17 mouse cellular contexts compared by ENCODE assay signal in genomic region chr2:120046486-120047310, GRCm38 (mm10). TPM values are rescaled to one million over a fixed set of nuclear protein-coding genes. Genes with fewer than 3 reads are reported as not detected.
DNase-seq lines count a peak whose midpoint lies in the region; ATAC-seq and TF ChIP-seq lines count a peak whose summit lies in the region.
"Had no signal": no experiment of that assay in that cellular context is flagged by ENCODE, and none has a peak within 500 bp of the region (broad histone marks: within the 10 kb centered on the region; RNA-seq: fewer than 3 reads in every experiment).

No protein-coding gene starts in this region.

- H3K4me1 ChIP-seq in liver, postnatal 0 days (ENCODE audit: insufficient read depth): no peaks in the 10 kb centered on the region
- H3K4me1 ChIP-seq: forebrain, embryonic 12.5 days; midbrain, embryonic 12.5 days had no signal

- no peak for ATAC-seq in liver, postnatal 0 days

- H3K4me3 ChIP-seq in layer of hippocampus, adult 2 months: no peak overlapping the region
- no peak overlapping the region for H3K4me3 ChIP-seq in liver, postnatal 0 days (ENCODE audit: low read depth, low read length)
- H3K4me3 ChIP-seq: forebrain, embryonic 12.5 days; limb, embryonic 12.5 days; lung, embryonic 15.5 days; midbrain, embryonic 12.5 days; neural tube, embryonic 12.5 days had no signal

- peak; percentile 27 to 43 for DNase-seq in layer of hippocampus, adult 2 months (ENCODE audit: low spot score in 2 of 2)
- DNase-seq in layer of hippocampus, postnatal 14 days (ENCODE audit: low spot score in 2 of 2): no peak
- peak; percentile 34 to 40 for DNase-seq in frontal cortex, postnatal 25 days (ENCODE audit: low spot score in 2 of 2)
- DNase-seq in left cerebral cortex, adult 18-20 months (ENCODE audit: low spot score in 2 of 2): peak; percentile 57 to 70
- peak; percentile 49 to 74 for DNase-seq in right cerebral cortex, postnatal 36 days (ENCODE audit: low spot score in 2 of 2)
- no peak for DNase-seq in liver, postnatal 0 days
- DNase-seq in gastrocnemius, postnatal 4 days (ENCODE audit: low spot score in 2 of 2): no peak
- DNase-seq in gastrocnemius, postnatal 14 days: no peak
- DNase-seq: adrenal gland, adult 8-10 months; heart, adult 18-20 months; heart, postnatal 4 days; kidney, postnatal 14 days had no signal

- peaks cover 2% of the 10 kb centered on the region; the same call in 1 of the 2 replicates for H3K36me3 ChIP-seq in liver, postnatal 0 days (replicated peaks; ENCODE audit: insufficient read depth, low read length)

- H3K4me2 ChIP-seq in liver, postnatal 0 days (ENCODE audit: low read depth, low read length): no peak overlapping the region
- H3K4me2 ChIP-seq: forebrain, embryonic 12.5 days; limb, embryonic 12.5 days; lung, embryonic 15.5 days; midbrain, embryonic 12.5 days; neural tube, embryonic 12.5 days had no signal

- no peak for TF ChIP-seq CTCF in layer of hippocampus, adult 2 months (conservative IDR thresholded peaks at IDR 0.05)
- no peak for TF ChIP-seq CTCF in liver, postnatal 0 days (IDR thresholded peaks at IDR 0.05; ENCODE audit: low read depth)

- no peaks in the 10 kb centered on the region for H3K9me3 ChIP-seq in liver, postnatal 0 days (ENCODE audit: low read length)
- H3K9me3 ChIP-seq: forebrain, embryonic 12.5 days; limb, embryonic 12.5 days; lung, embryonic 15.5 days; midbrain, embryonic 12.5 days; neural tube, embryonic 12.5 days had no signal

- H3K9ac ChIP-seq in liver, postnatal 0 days (replicated peaks): no peak overlapping the region
- H3K9ac ChIP-seq: limb, embryonic 12.5 days; lung, embryonic 15.5 days; midbrain, embryonic 12.5 days; neural tube, embryonic 12.5 days had no signal

- no peaks in the 10 kb centered on the region for H3K27me3 ChIP-seq in liver, postnatal 0 days (ENCODE audit: insufficient read depth, low read length)
- H3K27me3 ChIP-seq: forebrain, embryonic 12.5 days; limb, embryonic 12.5 days; lung, embryonic 15.5 days; neural tube, embryonic 12.5 days had no signal

- TF ChIP-seq EP300 in liver, postnatal 0 days (IDR thresholded peaks at IDR 0.05; ENCODE audit: low read depth): no peak

- no peak overlapping the region for H3K27ac ChIP-seq in layer of hippocampus, adult 2 months
- H3K27ac ChIP-seq in liver, postnatal 0 days (ENCODE audit: low read depth): no peak overlapping the region
- H3K27ac ChIP-seq: forebrain, embryonic 12.5 days; limb, embryonic 12.5 days; lung, embryonic 15.5 days; midbrain, embryonic 12.5 days; neural tube, embryonic 12.5 days had no signal

- WGBS in liver, postnatal 0 days (ENCODE audit: insufficient replicate concordance): 64% methylated on average over 14 of the region's 14 CpGs

- intact Hi-C loops in gastrocnemius, postnatal 14 days (cut with DNase I; ENCODE audit: low total_unique reads): loop anchor here (5.0 kb wide), 1 partner anchor 36 kb away; no protein-coding TSS in a partner anchor

RNA-seq across cellular contexts. Expression of gene Pla2g4b, which starts 13.5 kb away (rescaled TPM):
- 1 to 10 TPM; 3.8 to 6.4 TPM for total RNA-seq in layer of hippocampus, adult 2 months (2021)
- 1 to 10 TPM; 4.9 TPM for total RNA-seq in layer of hippocampus, postnatal 14 days (2021)
- total RNA-seq in left cerebral cortex, adult 18-20 months (2021): 1 to 10 TPM; 3.2 to 3.3 TPM
- 0.12 and 0.15 TPM in 2 replicates for polyA plus RNA-seq in liver, postnatal 0 days (2015; fragmentation: Nextera tagmentation; extraction: Ambion mirVana)
- 1 to 10 TPM; 1.8 to 2.9 TPM for total RNA-seq in gastrocnemius, postnatal 4 days (2021)
- under 1 TPM; 0.51 to 0.84 TPM for total RNA-seq in gastrocnemius, postnatal 14 days (2021)

RNA-seq across cellular contexts. Expression of gene Gm28042, which starts 19.4 kb away (rescaled TPM):
- 1 to 10 TPM; 1.1 to 2.4 TPM for total RNA-seq in layer of hippocampus, adult 2 months (2021)
- 1 to 10 TPM; 1.1 to 1.8 TPM for total RNA-seq in layer of hippocampus, postnatal 14 days (2021)
- 1 to 10 TPM in 1 of 2 experiments, not detected in 1; 1.3 TPM for total RNA-seq in left cerebral cortex, adult 18-20 months (2021)
- 0.13 and 0.38 TPM in 2 replicates for polyA plus RNA-seq in liver, postnatal 0 days (2015; fragmentation: Nextera tagmentation; extraction: Ambion mirVana)
- total RNA-seq in gastrocnemius, postnatal 4 days (2021): 1 to 10 TPM; 1.0 to 1.2 TPM
- total RNA-seq in gastrocnemius, postnatal 14 days (2021): under 1 TPM; 0.41 to 0.42 TPM

RNA-seq across cellular contexts. Expression of gene Jmjd7, which starts 19.4 kb away (rescaled TPM):
- total RNA-seq in layer of hippocampus, adult 2 months (2021): 1 to 10 TPM; 5.5 to 6.6 TPM
- total RNA-seq in layer of hippocampus, postnatal 14 days (2021): 1 to 10 TPM; 5.3 to 6.3 TPM
- total RNA-seq in left cerebral cortex, adult 18-20 months (2021): 1 to 10 TPM; 4.2 to 5.1 TPM
- 4.0 and 4.8 TPM in 2 replicates for polyA plus RNA-seq in liver, postnatal 0 days (2015; fragmentation: Nextera tagmentation; extraction: Ambion mirVana)
- total RNA-seq in gastrocnemius, postnatal 4 days (2021): 1 to 10 TPM; 7.9 to 9.2 TPM
- total RNA-seq in gastrocnemius, postnatal 14 days (2021): 1 to 10 TPM; 3.0 to 4.7 TPM

Comparison
In these comparisons a context has a peak if more than half of its experiments do, and no peak if none do; other contexts are left out.
1. DNase-seq: peak in layer of hippocampus, adult 2 months (2 of 2), frontal cortex, postnatal 25 days (2 of 2), left cerebral cortex, adult 18-20 months (2 of 2) and right cerebral cortex, postnatal 36 days (2 of 2); none in layer of hippocampus, postnatal 14 days (0 of 2), liver, postnatal 0 days (single experiment), gastrocnemius, postnatal 4 days (0 of 2) and gastrocnemius, postnatal 14 days (single experiment).